Mouse (Mus musculus) embryo, embryonic 10 days (tissue): ENCODE results near the gene Slc25a22.

Experiments
- DNase-seq: peaks from one replicate; pipeline ENCODE4 v3.0.0-alpha.2; 2015; ENCODE audit warnings: low spot score

Gene Slc25a22

DNA sequence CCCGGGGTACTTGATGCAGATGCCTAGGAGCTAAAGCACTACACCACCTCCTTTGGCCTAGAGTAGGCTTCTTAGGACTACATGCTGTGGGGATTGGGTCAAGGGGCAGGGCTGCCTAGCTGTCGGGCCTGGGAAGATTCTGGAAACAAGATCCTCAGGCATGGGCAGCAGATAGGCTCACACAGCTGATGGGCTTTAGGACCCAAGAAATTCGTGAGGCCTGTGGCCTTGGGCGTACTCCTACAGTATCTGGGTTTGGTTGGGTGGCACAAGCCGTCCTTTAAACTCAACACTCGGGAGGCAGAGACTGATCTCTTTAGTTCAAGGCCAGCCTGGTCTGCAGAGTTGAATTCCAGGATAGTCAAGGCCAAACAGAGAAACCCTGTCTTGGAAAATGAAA, 34.5 kb upstream of the Slc25a22 start:
- no peak for DNase-seq

DNA sequence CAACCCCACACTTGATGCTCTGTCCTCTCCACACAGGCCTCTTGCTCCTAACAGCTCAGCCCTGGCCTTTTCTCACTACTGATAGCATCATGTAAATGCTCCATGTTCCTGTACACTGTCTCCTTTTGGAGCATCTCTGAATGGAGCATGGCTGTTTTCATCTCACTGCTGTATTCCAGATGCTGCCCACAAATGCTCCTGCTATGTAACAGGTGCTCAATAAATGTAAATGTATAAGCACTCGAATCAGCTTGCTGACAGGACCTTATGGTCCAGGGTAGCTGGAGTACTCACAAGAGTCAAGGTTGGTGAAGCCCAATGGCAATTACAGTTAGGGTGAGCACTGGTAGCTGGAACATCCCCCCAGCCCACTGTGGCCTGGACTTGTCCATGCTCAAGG, 33.5 kb upstream of the Slc25a22 start:
- no peak for DNase-seq

DNA sequence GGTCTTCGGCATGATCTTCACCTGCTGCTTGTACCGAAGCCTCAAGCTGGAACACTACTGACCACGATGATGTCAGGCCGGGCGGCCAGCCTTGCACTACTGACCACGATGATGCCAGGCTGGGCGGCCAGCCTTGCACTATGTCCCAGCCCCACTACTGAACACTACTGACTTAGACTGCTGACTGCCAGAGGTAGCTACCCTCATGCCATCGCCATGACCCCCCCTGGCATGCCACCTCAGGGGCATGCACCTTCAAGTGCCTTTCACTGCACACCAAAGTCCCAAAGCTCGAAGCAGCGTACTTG, 32.9 kb upstream of the Slc25a22 start:
- no peak for DNase-seq

DNA sequence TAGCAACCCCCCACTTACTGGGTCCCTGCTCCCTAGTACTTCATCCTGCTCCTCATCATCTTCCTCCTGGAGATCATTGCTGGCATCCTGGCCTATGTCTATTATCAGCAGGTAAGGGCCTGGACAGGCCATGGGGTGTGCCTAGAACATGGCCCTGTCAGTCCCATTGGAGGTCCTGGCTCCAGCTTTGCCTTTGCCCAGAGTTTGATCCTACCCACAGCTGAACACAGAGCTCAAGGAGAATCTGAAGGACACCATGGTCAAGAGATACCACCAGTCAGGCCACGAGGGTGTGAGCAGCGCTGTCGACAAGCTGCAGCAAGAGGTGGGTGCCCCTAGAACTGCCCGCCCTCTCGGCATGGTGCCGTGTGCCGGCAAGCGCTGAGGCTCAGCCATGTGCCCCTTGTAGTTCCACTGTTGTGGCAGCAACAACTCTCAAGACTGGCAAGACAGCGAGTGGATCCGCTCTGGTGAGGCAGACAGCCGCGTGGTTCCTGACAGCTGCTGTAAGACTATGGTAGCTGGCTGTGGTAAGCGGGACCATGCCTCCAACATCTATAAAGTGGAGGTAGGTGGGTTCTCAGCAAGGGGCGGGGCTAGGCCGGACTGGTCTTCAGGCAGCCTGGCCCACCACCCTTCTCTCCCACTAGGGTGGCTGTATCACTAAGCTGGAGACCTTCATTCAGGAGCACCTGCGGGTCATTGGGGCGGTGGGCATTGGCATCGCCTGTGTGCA, 32.4 kb upstream of the Slc25a22 start:
- DNase-seq: no peak

DNA sequence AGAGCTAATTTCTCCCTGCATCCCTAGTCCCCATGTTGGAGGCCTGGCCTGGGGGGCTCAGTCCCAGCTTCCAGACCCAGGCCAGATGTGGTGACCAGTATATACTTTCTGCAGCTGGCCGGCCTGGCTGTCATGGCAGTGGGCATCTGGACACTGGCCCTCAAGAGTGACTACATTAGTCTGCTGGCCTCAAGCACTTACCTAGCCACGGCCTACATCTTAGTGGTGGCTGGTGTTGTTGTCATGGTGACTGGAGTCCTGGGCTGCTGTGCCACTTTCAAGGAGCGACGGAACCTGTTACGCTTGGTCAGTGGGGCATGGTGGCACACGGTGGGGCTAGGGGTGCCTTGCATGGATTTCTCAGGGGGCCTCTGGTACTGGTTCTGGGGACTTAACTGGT, 31.7 kb upstream of the Slc25a22 start:
- DNase-seq: no peak

DNA sequence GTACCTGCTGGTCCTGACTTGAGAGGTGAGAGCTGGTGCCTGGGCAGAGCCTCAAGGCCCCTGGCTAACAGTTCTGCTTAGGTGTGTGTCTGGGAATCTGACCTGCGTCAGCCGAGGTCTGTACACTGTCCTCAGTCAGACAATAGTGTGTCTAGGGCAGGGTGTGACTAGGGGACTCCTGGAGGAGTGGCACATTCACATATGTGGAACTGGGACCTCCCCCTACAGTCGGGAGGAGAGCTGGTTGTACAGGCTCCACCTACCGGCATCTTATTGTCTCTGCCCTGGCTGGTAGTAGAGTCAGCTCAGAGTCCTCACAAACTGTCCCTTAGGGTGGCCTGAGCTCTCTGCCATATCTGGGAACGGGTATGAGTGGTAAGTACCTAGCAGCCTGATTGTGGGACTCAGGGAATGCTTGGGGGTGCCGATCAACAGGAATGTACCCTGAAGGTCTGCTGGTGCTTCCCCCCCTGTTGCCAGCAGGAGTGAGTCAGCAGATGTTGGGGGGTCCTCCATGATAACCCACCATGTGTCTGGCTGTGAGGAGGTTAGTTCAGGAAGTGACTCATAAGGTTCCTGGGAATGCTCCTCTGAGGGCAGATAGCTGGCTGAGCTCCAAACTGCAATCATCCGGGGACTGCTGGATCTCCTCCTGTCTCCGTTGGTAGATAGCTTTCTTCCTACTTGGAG, 31.0 kb upstream of the Slc25a22 start:
- DNase-seq: peak; percentile 86

DNA sequence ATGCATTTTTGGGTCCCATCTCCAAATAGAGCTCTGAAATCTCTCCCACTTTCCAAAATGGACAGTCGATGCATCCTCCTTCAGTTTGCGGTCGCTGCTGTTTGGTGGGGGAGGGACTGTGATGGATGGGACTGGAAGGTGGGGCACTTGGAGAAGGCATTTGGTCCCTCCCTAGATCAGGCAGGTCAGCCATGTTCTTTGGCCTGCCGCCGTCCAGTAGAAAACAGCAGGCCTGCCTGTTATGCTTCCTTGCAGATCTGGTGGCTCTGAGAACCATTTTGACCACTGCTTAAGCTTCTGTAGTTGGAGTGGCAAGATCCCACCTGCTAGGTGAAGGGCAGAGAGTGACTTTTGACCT, 30.5 kb upstream of the Slc25a22 start:
- peak; percentile 46 for DNase-seq

DNA sequence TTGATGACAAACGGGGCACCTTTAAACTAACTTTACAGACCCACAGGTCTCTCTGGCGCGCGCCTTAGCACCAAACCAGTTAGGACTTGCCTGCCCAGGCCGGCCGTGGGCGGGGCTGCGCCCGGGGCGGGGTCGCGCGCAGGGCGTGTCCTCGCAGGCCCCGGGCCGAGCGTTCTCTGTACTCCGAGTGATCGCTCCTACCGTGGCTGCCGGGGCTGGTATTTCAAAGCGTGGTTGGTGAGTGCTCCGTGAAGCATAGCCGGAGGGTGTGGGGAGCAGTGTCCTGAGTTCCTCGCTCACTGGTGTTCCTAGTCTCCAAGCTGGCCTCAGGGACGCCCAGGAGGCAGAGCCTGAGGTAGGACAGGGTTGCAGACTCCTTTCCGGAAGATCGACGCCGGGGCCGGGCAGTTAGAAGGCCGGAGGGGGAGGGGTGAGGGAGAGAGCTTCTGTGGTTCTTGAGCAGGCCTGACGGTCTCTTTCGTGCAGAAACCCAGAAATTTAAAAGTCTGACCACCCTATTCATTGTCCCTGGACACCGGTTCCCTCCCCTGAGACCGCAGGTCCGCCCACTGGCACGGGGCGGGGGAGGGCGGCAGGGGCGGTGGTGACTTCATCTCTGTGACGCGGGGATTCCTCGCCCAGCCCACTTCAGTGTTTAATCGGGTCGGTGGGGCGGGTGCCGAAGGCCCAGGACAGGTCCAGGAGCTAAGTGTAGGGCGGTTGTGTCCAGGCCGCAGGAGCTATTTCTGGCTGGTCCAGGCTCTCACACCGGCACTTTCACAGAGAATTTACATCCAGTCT, 29.7 kb upstream of the Slc25a22 start, which contains the start of gene Cd151:
Gene Cd151 (plus strand): TSS at position 163 of the 801 bp plus-strand sequence.
- DNase-seq: peak; percentile 80

DNA sequence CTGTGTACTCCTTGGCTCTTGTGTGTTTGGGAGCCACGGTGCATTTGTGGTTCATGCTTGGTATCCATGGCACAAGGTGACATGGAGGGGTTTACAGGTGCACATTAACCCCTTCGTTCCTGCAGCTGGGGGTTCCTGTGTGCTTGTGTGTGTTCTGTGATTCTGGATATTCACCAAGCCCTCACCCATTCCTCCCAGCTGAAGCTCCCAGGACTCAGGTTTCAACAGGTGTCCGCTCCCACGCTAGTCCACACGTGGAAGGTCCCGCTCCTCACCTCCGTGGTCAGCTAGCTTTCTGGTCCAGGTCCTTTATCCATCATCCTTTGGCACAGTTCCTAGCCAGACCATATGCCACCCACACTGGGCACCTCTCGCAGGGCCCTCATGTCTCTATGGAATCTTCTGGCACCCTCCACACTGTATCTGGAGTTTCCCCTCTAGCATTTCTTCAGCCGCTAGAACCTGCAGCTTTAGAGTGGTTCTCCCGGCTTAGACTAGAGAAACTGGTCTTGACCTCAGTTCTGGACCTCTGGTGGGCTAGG, 29.0 kb upstream of the Slc25a22 start:
- DNase-seq: no peak

DNA sequence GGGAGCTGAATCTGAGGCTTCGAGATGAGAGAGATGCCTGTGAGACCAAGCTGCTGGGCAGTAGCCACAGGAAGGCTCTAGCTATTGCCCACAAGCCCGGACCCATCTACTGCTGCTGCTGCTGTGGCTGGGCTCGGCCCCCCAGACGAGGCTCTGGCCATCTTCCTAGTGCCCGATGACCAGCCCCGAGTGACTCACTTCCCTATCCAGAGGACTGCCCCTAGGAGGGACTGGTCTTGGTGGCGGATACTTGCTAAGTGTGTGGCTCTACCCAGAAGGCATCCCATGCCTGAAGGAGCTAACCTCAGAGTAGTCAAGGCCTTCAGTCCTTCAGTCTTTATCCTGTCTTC, 28.3 kb upstream of the Slc25a22 start:
- DNase-seq: no peak

DNA sequence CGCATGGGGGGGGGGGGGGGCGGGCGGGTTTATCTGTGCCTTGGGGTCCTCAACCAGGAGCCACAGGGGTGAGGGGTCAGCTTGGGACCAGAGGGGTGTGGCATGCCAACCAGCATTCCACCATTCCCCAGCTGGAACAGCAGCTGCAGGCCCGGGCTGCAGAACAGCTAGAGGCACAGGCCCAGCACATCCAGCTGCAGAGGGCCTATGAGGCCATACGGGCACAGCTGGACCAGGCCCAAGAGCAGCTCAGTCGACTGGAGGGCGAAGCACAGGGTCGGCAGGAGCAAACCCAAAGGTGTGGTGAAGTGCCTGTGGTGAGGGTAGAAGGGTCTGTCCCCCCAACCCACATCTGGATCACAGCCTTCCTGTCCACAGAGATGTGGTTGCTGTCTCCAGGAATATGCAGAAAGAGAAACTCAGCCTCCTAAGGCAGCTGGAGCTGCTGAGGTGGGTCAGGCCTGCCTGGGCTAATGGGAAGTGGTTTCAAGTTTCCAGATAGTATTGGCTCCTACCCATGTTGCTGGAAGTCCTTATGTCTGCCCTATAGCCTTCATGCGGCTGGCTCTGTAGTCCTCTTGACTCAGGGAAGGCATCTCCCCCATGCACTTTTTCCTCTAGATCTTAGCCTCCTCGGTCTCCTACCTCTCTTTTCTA, 27.8 kb upstream of the Slc25a22 start:
- DNase-seq: no peak

DNA sequence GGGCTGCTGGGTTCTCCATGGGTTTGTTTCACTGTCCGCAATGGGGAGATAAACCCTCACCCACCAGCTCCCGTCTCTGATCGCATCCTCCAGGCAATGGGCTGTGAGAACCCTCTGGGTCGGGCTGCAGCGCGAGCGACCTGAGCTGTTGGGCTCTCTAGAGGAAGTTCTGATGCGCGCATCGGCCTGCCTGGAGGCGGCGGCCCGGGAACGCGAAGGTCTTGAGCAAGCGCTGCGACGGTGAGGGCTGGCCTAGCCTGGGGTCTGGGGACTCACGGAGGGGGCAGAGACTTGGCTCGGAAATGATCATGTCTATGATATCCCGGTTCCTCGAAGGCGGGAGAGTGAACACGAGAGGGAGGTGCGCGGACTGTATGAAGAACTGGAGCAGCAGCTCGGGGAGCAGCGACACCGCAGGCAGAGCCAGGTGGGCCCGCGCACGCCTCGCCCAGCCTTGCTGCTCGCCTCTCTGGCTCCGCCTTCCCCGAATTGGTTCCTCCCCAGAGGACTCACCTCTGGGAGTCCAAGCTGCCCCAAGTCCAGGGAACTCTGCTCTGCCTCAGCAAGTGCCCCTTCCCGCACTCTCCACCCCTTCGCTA, 27.0 kb upstream of the Slc25a22 start:
- DNase-seq: no peak

DNA sequence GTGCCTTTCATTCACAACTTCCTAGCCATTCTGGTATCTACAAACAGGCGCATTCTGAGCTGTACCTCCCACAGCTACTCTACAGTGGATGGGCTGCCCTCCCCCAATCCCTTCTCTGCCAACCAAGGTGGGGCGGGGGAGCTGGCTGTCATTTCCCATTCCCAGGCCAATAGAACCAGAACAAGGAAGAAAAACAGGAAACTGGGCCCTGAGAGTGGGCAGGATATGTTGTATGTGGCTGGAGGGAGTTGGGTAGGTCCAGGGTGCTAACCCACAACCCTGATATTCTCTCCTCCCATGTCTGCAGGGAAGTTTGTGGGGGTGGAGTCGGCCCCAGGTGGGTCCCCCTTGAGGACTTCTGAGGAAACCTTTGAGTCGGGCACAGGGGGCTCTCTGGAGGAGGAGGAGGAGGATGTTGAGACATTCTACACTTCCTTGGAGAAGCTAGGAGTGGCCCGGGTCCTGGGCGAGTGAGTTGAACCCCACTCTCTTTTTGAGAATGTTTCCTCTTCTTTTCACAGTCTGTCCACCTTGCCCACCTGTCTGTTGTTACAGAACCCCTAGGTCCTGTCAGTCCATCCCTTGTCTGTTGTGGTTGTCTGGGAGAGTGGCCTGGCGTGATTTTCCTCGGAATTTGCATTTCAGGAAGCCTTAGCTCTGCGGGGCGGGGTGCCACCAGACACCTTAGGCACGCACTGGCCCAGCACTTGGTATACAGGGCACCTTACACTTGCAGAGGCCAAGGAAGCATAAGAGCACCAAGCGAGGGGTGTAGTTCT, 26.3 kb upstream of the Slc25a22 start:
- no peak for DNase-seq

DNA sequence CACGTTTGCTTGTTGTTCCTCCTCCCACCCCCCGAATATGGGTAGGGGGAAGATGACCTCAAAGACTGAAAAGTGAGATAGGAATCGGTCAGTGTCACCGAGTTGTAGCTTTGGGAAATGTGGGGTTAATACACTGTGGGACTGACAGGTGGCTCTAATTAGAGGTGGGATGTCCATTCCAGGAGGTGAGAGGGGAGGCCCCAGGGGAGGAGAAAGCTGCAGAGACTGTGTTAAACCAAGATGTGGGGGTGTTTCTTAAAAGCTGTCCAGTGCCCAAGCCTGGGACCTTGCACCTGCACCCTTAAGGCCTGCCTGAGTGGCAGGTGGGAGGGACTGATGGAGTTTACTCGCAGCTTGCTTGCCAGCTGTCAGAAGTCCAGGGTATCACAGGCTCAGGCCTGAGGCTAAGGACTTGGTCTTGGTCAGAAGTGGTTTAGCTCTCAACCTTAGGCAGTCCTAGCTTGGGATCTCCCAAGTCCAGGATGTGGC, 24.7 kb upstream of the Slc25a22 start:
- DNase-seq: no peak

DNA sequence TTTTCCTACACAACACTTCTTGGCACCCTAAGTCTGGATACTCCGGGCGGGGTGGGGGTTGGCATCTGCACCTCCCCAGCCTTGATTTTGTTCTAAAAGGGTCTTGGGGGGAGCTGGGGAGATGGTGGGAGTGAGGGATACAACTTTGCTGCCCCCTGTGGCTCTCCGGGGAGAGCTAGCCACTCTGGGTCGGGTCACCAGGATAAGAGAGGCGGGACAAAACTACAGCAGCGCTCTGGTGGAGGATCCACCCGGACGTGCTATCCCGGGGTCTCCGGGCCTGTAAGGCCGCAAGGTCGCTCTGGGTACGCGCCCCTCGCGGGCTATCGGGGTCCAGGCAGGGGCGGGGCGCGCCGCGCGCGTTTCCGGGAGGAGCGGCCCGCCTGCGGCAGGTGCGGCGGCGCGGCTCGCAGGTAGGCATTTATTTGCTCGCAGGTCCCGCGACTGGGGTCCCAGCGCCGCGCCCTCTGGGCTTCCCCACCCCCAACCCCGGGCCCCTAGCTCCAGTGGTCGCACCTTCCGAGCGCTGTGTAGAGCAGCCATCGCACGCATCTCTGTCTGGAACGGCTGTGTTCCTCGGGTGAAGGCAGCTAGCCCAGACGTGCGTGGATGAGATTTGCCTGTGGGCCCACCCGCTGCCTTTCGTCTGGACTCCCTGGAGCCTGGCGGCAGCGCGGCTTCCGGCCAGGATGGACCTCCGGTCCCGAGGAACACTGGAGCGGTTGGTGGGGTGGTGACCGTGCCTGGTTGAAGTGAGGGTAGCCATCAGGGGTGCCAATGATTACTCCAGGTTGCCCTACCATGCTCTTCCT, 24.0 kb upstream of the Slc25a22 start:
- DNase-seq: no peak

DNA sequence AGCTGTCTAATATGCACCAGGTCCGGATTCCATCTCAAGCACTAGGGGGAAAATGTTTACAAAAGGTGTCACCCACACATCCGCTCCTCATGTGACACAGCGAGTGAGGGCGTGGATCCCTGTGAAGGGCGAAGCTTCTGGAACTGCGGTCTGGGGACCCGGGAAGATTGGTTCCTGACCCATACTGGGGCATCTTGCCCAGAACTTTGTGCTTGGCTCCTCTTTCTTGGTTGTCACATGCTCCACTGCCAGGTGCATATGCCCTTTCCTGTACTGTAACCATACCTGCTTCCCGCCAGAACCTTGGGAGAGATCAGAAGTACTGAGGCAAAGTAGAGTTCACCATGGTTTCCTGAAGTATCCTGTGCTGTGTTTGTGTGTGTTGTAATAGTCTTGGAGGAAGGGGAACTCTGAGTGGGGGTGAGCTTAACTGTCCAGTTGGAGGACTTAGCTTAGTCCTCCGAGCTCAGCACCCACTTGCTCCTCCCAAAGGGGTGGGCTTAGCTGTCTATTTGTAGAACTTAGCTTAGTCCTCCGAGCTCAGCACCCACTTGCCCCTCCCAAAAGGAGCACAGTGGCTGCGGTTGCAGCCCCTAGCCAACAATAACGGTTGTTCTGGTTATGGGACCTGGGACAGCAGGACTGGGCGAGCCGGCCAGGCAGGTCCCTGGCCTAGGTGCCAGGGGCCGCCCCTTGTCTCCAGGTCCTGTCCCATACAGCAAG, 22.9 kb upstream of the Slc25a22 start, which contains the start of gene Cracr2b:
Gene Cracr2b (plus strand): TSS at position 704 of the 723 bp plus-strand sequence.
- DNase-seq: no peak

DNA sequence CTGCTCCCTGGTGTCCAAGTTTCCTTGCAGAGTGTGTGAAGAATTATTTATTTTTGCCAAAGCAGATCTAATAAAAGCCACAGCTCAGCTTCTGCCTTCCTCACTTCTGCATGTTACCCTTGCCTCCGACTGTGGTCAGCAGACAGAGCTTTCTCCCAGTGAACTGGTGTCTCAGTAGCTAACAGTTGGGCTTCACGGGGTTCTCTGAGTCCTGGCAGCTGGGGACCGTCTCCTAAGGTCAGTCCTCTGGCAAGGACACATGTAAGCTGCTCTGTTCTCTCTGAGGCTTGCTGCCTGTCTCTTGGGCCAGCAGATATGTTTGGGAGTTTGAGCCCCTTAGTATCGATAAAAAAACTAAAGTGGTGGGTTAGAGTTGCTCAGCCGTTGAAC, 22.3 kb upstream of the Slc25a22 start:
- DNase-seq: no peak

DNA sequence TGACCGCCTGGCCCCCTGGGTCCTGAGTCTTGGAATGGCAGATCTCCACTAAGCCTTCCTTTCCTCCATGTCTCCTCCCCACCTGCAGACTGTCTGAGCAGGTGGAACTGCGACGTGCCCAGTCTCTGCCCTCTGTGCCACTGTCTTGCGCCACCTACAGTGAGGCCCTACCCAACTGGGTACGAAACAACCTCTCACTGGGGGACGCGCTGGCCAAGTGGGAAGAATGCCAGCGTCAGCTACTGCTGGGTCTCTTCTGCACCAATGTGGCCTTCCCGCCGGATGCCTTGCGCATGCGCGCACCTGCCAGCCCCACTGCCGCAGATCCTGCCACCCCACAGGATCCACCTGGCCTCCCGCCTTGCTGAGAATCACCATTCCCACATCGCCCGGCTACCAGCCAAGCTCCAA, 21.6 kb upstream of the Slc25a22 start:
- DNase-seq: no peak

DNA sequence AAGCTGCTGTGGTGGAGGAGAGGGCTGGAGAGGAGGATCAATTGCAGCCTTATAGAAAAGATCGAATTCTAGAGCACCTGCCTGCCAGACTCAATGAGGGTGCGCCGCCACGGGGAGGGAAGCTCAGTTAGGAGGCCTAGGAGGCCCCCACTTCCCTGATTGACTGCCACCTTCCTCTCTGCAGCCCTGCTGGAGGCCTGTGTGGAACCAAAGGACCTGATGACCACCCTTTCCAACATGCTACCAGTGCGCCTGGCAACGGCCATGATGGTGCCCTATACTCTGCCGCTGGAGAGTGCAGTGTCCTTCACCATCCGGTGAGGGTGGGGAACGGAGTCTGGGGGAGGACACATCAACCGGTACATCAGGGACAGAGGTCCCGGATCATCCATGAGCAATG, 21.0 kb upstream of the Slc25a22 start:
- no peak for DNase-seq
